Mouse (Mus musculus) CH12.LX (cell line): ENCODE data around the gene Aspm.
"Not testable (repeated sequence)": the region's sequence is repeated elsewhere in the genome, so short reads cannot be mapped to it uniquely, and the experiment has no call there.

Source experiments
- BHLHE40 ChIP-seq: IDR thresholded peaks from 2 replicates; pipeline ENCODE4 v1.6.1; 2011; ENCODE audit warnings: mild to moderate bottlenecking, low read depth, low read length, improper control_type of control experiment
- CHD2 ChIP-seq: IDR thresholded peaks from 2 replicates; pipeline ENCODE4 v1.6.1; 2011; ENCODE audit warnings: low read length, improper control_type of control experiment
- CTCF ChIP-seq, 2 experiments: IDR thresholded peaks in 1 of 2; conservative IDR thresholded peaks in 1 of 2; 2 replicates each; pipeline ENCODE4 v1.5.1; 2011 to 2012; ENCODE audit warnings: low read depth in 2 of 2, low read length in 2 of 2, improper control_type of control experiment in 1 of 2, inconsistent platforms in 1 of 2, mild to moderate bottlenecking in 1 of 2, moderate library complexity in 1 of 2
- EP300 ChIP-seq: IDR thresholded peaks from 2 replicates; pipeline ENCODE4 v1.6.1; 2011; ENCODE audit warnings: low read length, improper control_type of control experiment
- NRF1 ChIP-seq: IDR thresholded peaks from 2 replicates; pipeline ENCODE4 v1.6.1; 2014; ENCODE audit warnings: low read depth, mild to moderate bottlenecking, inconsistent platforms, low read length, improper control_type of control experiment, moderate library complexity
- PAX5 ChIP-seq: IDR thresholded peaks from 2 replicates; pipeline ENCODE4 v1.6.1; 2012; ENCODE audit warnings: low read length, inconsistent platforms, mixed read lengths
- POLR2A ChIP-seq: IDR thresholded peaks from 2 replicates; pipeline ENCODE4 v1.6.1; 2011; ENCODE audit warnings: low read depth, mild to moderate bottlenecking, improper control_type of control experiment, low read length
- ZKSCAN1 ChIP-seq: IDR thresholded peaks from 2 replicates; pipeline ENCODE4 v1.6.1; 2012; ENCODE audit warnings: low read depth, inconsistent platforms, low read length, improper control_type of control experiment, borderline replicate concordance

DNA sequence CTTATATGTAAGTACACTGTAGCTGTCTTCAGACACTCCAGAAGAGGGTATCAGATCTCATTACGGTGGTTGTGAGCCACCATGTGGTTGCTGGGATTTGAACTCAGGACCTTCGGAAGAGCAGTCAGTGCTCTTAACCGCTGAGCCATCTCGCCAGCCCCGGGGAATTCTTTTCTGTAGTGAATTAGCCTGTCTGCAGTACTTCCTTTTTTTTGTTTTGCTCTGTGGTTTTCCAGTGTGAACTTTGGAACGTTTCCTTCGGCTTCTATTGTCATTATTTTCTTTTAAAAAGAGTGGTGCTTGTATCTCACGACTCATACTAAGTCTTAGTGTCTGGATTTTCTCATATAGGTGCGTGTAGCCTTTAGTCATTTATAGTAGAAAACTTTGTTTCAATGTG is 11.5 kb upstream of the Aspm start:
- not testable (repeated sequence) for TF ChIP-seq CHD2; EP300; POLR2A; CTCF (conservative IDR thresholded peaks at IDR 0.05 in 1 of 2, IDR thresholded peaks at IDR 0.05 in 1 of 2; ENCODE audit: low read depth in 2 of 2, low read length in 2 of 2); NRF1; BHLHE40; ZKSCAN1; PAX5
